Mouse (Mus musculus) kidney, adult 18-20 months (tissue): ENCODE measurements around the gene Lmx1b.

Experiments
- DNase-seq: peaks from one replicate; pipeline ENCODE4 v3.0.0; 2021

The Lmx1b gene

DNA sequence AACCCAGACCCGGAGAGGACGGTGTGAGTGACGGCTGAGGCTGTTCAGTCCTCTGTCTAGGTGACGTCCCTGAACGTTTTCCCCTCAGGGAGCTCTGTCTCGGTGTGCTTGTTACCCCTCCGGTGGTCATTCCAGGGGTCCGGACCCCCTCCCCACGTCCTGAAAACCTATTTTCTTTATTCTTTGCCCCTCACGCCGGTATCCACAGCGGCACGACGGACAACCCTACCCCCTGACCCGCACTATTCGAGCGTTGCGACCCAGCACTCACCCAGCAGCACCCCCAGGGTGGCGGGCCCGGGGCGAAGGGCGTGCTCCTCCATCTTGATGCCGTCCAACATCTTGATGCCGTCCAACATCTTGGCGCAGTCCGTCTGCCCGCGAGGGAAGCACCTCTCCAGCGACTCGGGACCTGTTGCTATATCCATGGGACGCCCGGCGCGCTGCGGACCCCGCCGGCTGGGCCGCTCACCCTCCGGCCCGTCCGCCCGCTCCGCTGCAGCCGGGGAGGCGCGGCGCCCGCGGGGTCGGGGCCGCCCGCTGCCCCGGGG lies at the start of gene Lmx1b:
Gene Lmx1b, minus strand, starts transcription at position 341 of the 551 bp plus-strand sequence.
- DNase-seq: no peak

- no peak for DNase-seq
These were observed 49.7 kb upstream of the Lmx1b start for GRCm38 (mm10) chr2:33689880-33690462.

DNA sequence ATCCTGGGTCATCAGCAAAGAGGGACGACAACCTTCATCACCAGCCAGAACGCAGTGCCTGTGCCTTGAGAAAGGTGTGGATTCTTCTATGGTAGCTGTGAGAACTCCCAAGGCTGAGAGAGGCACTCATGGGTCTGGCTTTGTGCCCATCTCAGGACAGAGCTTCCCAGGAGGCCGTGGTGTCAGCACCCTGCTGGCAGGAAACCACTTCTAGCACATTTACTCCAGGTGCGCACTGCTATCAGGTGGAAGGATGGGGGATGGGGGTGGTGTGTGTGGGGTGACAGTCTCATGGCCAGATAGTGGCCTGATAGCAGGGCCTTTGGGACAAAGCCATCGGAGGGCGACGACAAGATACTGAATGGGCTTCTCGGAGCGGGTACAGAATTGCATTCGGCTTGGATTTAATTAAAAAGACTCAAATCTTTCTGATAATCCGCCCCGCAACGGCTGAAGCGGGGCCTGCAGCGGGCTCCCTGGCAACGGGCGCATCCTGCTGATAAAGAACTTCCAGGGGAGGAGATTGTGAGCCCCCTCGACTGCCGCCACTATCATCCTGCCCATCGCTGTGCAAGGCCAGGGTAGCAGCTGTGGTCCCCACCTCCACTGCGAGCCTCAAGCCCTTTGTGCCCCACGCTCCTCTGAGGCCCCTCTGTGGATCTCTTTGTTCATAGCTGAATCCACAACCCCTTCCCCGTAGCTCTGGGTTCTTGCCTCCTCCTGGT lies 49.0 kb upstream of the Lmx1b start:
- DNase-seq: no peak

DNA sequence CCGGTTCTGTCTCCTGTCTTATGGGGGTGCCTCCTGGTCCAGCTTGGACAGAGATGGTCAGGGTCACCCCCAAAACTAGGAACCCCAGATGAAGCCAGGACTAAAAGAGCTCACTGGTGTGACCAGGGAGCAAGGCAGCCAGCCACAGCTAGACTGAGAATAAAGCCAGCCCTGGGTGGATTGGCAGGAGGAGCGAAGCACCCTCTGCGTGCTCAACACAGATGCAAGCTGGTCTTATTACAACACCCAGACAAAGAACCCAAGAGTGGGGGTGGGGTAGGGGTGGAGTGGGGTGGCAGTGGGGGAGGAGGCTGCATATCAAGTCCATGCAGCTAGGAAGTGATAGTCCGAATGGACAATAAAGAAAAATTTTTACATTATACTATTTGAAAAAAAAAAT lies 43.3 kb upstream of the Lmx1b start:
- DNase-seq: no peak

GRCm38 (mm10) chr2:33683095-33683494 lies 42.8 kb upstream of the Lmx1b start:
- no peak for DNase-seq

DNA sequence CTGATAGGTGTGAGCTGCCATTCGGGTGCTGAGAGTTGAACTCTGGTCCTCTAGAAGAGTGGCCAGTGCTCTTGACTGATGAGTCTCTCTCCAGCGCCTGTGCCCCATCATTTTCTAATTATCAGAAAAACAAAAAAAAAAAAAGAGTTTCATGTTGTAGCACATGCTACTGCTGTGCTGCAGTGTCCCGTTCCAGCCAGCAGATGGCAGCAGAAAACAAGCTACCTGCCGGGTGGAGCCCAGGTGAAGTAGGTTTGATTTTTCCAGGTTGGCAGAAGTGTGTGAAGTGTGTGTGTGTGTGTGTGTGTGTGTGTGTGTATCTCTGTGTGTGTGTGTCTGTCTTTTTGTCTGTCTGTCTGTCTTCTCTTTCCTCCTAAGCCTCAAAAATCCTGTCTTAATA lies 41.9 kb upstream of the Lmx1b start:
- peak; percentile 74 for DNase-seq

DNA sequence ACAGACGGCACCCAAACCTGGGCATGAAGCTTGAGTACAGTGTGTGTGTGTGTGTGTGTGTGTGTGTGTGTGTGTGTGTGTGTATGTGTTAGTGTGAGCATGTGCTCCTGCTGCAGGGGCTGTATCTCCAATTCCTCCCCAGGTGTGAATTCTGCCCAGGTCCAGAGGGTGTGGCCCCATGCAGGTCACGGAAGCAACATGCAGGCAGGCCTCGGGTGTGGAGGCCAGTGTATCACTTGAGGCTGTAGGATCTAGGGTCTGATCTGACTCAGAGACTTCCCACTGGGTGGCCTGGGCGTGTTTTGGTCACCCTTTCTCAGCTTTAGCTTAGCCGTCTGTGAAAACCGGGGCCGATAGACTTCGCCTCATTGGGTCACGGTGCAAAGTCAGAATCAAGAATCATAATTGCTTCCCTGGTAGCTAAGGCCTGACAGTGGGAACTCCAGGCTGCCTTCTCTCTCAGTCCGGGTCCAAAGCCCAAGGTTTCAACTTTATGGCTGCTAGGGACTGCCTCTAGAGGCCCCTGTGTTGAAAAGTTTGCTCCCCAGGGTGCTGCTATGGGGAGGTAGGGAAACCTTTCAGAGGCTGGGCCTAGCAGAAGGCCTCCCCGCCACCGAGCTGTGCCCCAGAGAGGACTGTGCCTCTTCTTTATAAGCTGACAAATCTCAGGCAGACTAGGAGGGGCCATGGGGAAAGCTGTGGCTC lies 38.8 kb upstream of the Lmx1b start:
- no peak for DNase-seq

GRCm38 (mm10) chr2:33672701-33673472 lies 32.6 kb upstream of the Lmx1b start:
- no peak for DNase-seq

GRCm38 (mm10) chr2:33668741-33669140 lies 28.4 kb upstream of the Lmx1b start:
- DNase-seq: no peak

DNA sequence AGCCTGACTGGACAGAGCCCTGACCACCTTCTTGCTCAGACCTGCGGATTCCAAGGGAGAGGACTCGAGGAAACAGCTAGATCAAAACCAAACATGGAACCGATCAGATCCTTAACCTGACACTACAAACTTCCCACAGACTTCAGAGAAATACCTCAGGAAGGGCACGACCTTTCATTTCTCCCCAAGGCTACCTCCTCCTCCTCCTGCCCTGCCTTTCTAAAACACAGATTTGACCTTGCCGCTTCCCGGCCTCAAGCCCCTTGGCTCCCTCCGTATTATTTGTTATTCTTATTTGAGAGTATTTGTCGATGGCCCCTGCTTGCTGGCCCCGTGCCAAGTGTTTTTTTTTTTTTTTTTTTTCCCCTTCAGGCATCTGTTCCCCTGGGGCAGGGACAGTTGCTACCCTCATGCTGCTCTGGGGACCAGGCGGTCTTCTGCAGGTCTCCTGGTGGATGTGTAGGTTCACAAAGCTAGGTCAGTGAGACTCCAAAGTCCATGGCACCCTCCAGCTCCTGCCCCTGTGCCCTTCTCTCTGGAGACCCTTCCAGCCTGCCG lies 26.2 kb upstream of the Lmx1b start:
- no peak for DNase-seq

- DNase-seq: no peak
These were observed 25.2 kb upstream of the Lmx1b start for GRCm38 (mm10) chr2:33665363-33666058.

- no peak for DNase-seq
These were observed 24.4 kb upstream of the Lmx1b start for GRCm38 (mm10) chr2:33664661-33665060.

DNA sequence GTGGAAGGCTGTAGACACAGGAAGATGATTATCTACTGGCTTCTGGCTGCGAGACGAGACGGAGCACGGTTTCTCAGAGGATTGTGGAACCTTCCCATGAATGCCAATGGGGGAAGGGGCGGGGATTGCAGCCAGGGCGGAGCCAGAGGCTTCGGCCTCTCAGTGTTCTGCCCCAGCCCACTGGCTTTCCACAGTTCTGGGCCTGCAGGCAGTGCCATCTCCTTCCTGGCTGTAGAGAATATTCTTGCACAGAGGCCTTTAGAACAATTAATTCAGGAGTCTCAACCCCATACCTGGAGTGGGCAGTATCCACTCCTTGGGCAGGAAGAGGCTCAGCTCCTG lies 18.9 kb upstream of the Lmx1b start:
- DNase-seq: no peak

- DNase-seq: no peak
These were observed 18.4 kb upstream of the Lmx1b start for GRCm38 (mm10) chr2:33658602-33659287.

DNA sequence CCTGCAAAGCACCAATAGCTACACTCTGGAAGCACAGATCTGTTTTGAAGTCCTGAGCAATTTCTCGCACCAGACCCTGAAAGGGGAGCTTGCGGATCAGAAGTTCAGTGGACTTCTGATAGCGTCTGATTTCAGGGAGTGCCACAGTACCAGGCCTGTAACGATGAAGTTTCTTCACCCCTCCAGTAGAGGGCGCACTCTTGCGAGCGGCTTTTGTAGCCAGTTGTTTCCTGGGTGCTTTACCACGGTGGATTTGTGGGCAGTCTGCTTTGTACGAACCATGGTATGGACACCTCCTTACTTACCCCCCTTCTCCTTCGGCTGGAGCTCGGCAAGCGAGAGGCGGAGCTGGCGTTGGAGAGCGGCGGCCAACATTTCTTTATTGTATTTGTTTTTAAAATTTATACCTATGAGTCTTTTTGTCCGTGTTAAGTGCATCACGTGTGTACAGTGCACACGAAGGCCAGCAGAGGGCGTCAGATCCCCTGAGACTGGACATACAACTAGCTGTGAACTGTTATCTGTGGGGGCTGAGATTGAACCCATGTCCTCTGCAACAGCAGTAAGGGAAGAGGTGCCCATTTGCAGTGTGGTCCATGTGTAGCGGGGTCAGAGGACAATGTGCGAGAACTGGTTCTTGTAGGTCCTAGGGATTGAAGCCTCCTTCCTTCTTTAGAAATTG lies 12.3 kb upstream of the Lmx1b start:
- no peak for DNase-seq

DNA sequence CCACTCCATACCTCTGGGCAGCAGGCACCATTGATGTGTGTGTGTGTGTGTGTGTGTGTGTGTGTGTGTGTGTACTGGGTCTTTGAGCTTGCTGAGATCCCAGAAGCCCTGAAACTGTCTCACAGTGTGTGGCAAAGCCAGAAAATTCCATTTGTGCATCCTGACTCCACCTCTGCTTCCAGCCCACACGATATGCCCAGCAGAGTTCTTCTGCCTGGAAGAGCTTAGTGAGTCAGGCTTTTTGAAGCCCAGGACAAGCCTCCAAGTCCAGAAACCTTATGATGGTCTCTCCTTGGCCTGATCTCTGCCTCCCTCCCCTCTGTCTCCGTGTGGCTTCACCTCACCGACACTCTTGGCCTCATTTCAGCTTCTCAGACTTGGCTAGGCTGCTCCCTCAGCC lies 9.1 kb upstream of the Lmx1b start:
- DNase-seq: no peak

- no peak for DNase-seq
These were observed 8.6 kb upstream of the Lmx1b start for GRCm38 (mm10) chr2:33648894-33649293.

- no peak for DNase-seq
These were observed 5.9 kb upstream of the Lmx1b start for GRCm38 (mm10) chr2:33646283-33646550.

DNA sequence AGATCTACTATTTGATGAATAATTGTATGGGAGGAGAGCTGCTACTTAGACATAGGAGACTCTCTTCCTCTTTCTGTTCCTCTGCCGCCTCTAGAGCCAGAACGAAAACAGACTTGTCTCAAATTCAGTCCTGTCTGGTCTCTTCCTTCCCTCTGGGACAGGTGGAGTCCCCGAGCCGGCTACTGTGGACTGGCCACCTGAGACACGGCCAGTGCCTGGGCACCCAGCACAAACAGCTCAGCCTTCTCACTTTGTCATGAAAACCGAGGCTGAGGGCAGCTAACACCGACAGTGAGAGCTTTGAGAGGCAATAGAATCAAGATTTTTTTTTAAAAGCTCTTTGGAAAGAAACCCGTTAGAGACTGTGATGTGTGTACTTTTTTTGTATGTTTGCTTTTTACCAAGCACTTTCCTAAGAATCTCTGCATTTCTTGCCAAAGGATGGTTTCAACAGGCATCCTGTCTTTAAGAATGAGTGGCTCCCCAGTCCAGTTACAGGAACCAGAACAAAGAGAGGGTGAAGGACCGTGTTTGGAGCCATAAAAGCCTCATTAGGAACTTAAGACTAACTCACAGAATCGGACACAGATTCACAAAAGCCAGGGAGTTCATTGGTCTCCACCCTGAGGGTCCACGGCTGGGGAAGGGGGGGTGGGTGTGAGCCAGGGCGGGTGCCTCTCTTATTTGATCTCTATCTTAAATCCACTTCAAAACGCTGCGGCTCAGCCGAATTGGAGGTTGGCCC lies 5.4 kb upstream of the Lmx1b start:
- DNase-seq: no peak
